Mouse (Mus musculus) liver, postnatal 0 days (tissue): Measurements from ENCODE around the gene Gpt2. TPM values are rescaled to one million over a fixed set of nuclear protein-coding genes. Genes with fewer than 3 reads are reported as not detected.
A peak's percentile ranks its signal among the peaks of the same experiment; 100 is the strongest.

Source experiments
- ATAC-seq: fragments of 200-750 bp; cut with Nextera tagmentation; 2 replicates; pipeline ENCODE4 v1.8.0; 2017; ENCODE audit warnings: mild to moderate bottlenecking, moderate library complexity
- DNase-seq: peaks from one replicate; pipeline ENCODE4 v3.0.0-alpha.2; 2016
- H3K27ac ChIP-seq: fragments of 300-500 bp; sonication (generic); 2 replicates; pipeline ENCODE4 v1.5.1; 2014; ENCODE audit warnings: antibody characterized with exemption, moderate library complexity, mild to moderate bottlenecking, low read depth
- H3K27me3 ChIP-seq: fragments of 300-500 bp; sonication (generic); 2 replicates; pipeline ENCODE4 v1.6.1; 2014; ENCODE audit warnings: low read length, control low read depth, mixed read lengths; ENCODE audit not compliant: insufficient read depth
- H3K36me3 ChIP-seq: fragments of 300-500 bp; sonication (generic); replicated peaks from 2 replicates; pipeline ENCODE4 v1.6.1; 2014; ENCODE audit warnings: mild to moderate bottlenecking, control low read depth, low read length, moderate library complexity, mixed read lengths; ENCODE audit not compliant: insufficient read depth
- H3K4me1 ChIP-seq: fragments of 300-500 bp; sonication (generic); 2 replicates; pipeline ENCODE4 v1.6.1; 2014; ENCODE audit warnings: antibody characterized with exemption, mild to moderate bottlenecking, control low read depth; ENCODE audit not compliant: insufficient read depth
- H3K4me2 ChIP-seq: fragments of 300-500 bp; sonication (generic); 2 replicates; pipeline ENCODE4 v1.6.1; 2014; ENCODE audit warnings: low read depth, mild to moderate bottlenecking, low read length, moderate library complexity, mixed read lengths
- H3K4me3 ChIP-seq: fragments of 300-500 bp; sonication (generic); 2 replicates; pipeline ENCODE4 v1.5.1; 2014; ENCODE audit warnings: low read depth, low read length
- H3K9ac ChIP-seq: fragments of 300-500 bp; sonication (generic); replicated peaks from 2 replicates; pipeline ENCODE4 v1.6.1; 2014; ENCODE audit warnings: mild to moderate bottlenecking, moderate library complexity
- H3K9me3 ChIP-seq: fragments of 300-500 bp; sonication (generic); 2 replicates; pipeline ENCODE4 v1.6.1; 2016; ENCODE audit warnings: mild to moderate bottlenecking, control low read depth, low read length, mixed read lengths
- CTCF ChIP-seq: sonication (generic); IDR thresholded peaks from 2 replicates; pipeline ENCODE4 v1.5.1; 2016; ENCODE audit warnings: antibody characterized with exemption, low read depth
- EP300 ChIP-seq: IDR thresholded peaks from 2 replicates; pipeline ENCODE4 v1.6.1; 2016; ENCODE audit warnings: antibody characterized with exemption, low read depth, mild to moderate bottlenecking
- WGBS: fragments of 180-500 bp; shearing (Covaris S2); extraction: QIAGEN DNeasy Blood & Tissue Kit; methylation state at CpG from one replicate; pipeline ENCODE4 v1.1.7; 2014; ENCODE audit not compliant: insufficient replicate concordance; 5-methylcytosine and 5-hydroxymethylcytosine counted together
- polyA plus RNA-seq: library from polyadenylated mRNA; unstranded; fragments of >200 nt; fragmentation: Nextera tagmentation; extraction: Ambion mirVana; gene quantifications from 2 replicates; pipeline ENCODE4 v1.2.1, GENCODE M21; 2015

Gpt2 gene
- polyA plus RNA-seq, 1 experiment from 2014 or later: 14.4 TPM

DNA sequence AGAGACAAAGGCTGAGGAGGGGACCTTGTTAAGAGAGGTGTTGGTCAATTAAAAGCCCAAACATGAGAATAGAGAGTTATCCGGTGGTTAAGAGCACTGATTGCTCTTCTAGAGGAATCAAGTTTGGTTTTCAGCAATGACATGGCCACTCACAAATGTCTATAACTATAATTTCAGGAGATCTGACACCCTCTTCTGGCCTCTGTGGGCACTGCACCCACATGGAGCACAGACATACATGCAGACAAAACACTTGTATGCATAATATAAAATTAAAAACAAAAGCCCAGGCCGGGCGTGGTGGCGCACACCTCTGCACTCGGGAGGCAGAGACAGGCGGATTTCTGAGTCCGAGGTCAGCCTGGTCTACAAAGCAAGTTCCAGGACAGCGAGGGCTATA is 2.8 kb upstream of the Gpt2 start:
- no peak for DNase-seq
- Histone ChIP-seq H3K4me1 (peaks cover 6% of the 10 kb centered on the region), H3K9me3 (no peaks in the 10 kb centered on the region), H3K9ac (no peak overlapping the region), H3K4me2 (no peak overlapping the region), H3K4me3 (no peak overlapping the region), H3K27me3 (no peaks in the 10 kb centered on the region), H3K27ac (no peak overlapping the region), H3K36me3 (no peaks in the 10 kb centered on the region)
- ATAC-seq: no peak
- WGBS: 91% methylated on average over 8 of the region's 8 CpGs
- TF ChIP-seq CTCF (peak; percentile 14; the same call in 1 of the 2 replicates), EP300 (no peak)

DNA sequence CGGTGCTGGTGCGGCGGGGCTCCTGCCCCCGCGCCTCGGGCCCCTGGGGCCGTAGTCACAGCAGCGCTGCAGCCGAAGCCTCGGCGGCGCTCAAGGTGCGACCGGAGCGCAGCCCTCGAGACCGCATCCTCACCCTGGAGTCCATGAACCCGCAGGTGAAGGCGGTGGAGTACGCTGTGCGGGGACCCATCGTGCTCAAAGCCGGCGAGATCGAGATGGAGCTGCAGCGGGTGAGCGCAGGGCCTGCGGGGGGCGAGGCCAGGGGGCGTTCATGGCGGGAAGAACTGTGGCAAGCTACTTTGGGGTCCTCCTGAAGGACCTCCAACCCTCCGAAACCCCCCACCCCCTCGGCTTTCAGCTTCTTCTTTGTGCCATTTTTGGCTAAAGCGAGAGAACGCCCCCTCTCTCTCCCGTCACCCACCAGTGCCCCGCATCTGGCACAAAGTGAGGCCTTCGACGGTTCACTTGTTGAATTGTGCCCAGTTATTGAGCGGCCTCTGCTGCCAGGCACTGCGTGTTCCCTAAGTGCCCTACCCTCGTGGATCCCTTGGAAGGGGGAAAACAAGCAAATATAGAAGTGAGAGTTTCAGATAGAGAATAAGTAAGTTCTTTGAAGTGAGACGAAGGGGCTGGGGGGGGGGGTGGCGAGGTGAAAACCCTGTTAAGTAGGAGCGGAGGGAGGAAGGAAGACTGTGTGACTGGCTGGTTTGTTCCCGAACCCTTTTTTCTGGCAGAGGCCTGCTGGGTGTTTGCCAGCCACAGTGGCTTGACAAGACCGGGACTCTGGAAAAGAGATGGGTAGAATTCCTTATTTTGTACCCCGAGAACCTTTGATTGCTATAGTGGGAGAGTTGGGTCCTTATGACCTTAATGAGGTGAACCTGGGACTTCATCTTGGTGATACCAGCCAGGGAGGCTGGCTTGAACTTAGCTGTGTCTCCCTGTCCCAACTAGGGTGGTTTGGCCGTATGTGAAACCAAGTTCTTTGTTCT is 860 bp downstream of the Gpt2 start:
- Histone ChIP-seq H3K4me3 (peak overlapping the region; percentile 60), H3K4me1 (peaks cover 14% of the 10 kb centered on the region), H3K27ac (peak overlapping the region; percentile 69), H3K4me2 (peak overlapping the region; percentile 88), H3K36me3 (no peaks in the 10 kb centered on the region), H3K9ac (peak overlapping the region; percentile 80), H3K9me3 (no peaks in the 10 kb centered on the region), H3K27me3 (no peaks in the 10 kb centered on the region)
- TF ChIP-seq EP300: no peak
- TF ChIP-seq CTCF: no peak
- ATAC-seq (no peak), DNase-seq (no peak)
- 10% methylated on average over 48 of the region's 49 CpGs for WGBS

DNA sequence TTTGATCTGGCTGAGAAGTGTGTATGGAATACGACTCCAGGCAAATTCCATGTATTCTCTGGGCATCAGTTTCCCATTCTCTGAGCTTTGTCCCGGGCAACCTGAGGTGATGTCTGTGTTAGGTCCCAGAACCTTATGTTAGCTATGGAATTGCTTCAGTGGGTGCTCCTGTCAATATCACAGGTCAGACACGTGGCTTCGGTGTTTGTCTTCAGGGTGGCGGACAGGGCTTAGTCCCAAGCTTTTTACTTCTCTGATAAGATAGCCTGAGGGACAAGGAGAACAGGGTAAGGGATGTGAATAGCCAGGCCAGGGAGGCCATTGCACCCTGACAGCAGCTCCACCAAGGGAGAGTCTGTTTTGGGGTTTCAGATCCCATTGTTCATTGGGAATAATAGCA is 3.7 kb downstream of the Gpt2 start:
- Histone ChIP-seq H3K9ac (no peak overlapping the region), H3K27me3 (no peaks in the 10 kb centered on the region), H3K4me3 (no peak overlapping the region), H3K9me3 (no peaks in the 10 kb centered on the region), H3K4me1 (peaks cover 18% of the 10 kb centered on the region), H3K27ac (peak overlapping the region; percentile 57), H3K4me2 (no peak overlapping the region), H3K36me3 (no peaks in the 10 kb centered on the region)
- no peak for DNase-seq
- no peak for ATAC-seq
- TF ChIP-seq CTCF (no peak), EP300 (no peak)
- 58% methylated on average over 5 of the region's 5 CpGs for WGBS

DNA sequence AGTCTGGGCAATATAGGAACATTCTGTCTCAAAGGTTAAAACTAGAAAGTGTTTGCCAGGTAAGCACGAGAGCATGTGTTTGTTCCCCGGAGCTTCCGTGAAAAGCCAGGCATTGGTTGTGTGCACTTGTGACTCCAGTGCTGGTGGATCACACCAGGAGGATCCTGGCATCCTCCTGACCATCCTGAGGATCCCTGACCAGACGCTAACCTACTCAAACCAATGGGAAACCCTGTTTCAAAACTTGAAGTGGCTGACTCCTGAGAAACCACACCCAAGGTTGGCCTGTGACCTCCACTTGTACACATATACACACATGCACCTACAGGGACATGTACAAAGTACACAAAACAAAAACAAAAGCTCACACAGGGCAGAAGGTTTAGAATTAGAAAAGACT is 4.4 kb downstream of the Gpt2 start:
- no peak for ATAC-seq
- no peak overlapping the region for H3K9ac ChIP-seq
- H3K9me3 ChIP-seq: no peaks in the 10 kb centered on the region
- H3K4me1 ChIP-seq: peaks cover 18% of the 10 kb centered on the region
- no peak for DNase-seq
- no peak for TF ChIP-seq CTCF
- TF ChIP-seq EP300: no peak
- no peak overlapping the region for H3K4me3 ChIP-seq
- peak overlapping the region; percentile 57; the same call in 1 of the 2 replicates for H3K27ac ChIP-seq
- 59% methylated on average over 4 of the region's 4 CpGs for WGBS
- no peak overlapping the region for H3K4me2 ChIP-seq
- no peaks in the 10 kb centered on the region for H3K27me3 ChIP-seq
- H3K36me3 ChIP-seq: no peaks in the 10 kb centered on the region

DNA sequence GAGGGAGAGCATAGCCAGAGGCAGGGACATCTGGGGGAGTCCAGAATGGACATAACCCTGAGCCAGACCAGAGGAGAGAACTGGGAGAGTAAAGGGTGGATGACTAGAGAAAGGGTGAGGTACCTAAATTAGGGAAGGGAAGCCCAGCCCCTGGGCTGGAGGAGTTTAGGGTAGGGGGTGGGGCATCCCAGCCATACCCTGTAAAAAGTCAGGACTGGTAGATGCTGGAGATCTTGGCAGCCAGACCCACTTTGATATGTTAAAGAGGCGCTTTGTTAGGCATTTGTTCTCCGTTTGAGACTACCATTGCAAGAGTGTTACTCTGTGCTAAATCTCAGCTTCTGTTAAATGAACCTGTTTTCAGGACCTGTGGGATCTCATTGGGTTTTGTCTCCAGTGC is 6.2 kb downstream of the Gpt2 start:
- no peaks in the 10 kb centered on the region for H3K27me3 ChIP-seq
- peaks cover 3% of the 10 kb centered on the region; the same call in 1 of the 2 replicates for H3K36me3 ChIP-seq
- H3K9me3 ChIP-seq: no peaks in the 10 kb centered on the region
- H3K4me3 ChIP-seq: no peak overlapping the region
- DNase-seq (no peak), ATAC-seq (no peak)
- H3K27ac ChIP-seq: no peak overlapping the region
- H3K4me2 ChIP-seq: no peak overlapping the region
- whole genome bisulfite sequencing: 64% methylated on average over 2 of the region's 2 CpGs
- no peak for TF ChIP-seq EP300
- TF ChIP-seq CTCF: no peak
- no peak overlapping the region for H3K9ac ChIP-seq
- H3K4me1 ChIP-seq: peaks cover 12% of the 10 kb centered on the region

DNA sequence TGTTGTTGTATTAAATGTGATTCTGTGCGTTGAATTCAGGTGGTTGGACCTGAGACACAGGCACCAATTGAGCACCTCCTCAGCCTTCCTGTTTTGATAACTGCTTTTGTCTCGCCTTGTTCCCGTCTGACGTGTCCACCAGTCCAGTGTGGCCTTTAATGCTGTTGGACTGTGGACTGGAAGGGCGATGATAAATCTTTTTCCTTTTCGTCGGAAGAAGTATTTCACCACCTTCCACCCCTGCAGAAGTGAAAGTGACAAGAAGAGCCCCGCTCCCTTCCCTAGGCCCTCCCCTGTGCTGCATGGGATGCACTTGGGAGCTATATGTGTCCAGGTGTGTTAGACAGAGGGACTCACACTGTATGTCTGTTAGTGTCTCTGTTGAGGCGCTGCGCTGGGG is 8.1 kb downstream of the Gpt2 start:
- DNase-seq (no peak), ATAC-seq (no peak)
- Histone ChIP-seq H3K4me1 (peaks cover 12% of the 10 kb centered on the region), H3K27ac (no peak overlapping the region), H3K4me3 (no peak overlapping the region), H3K36me3 (peaks cover 4% of the 10 kb centered on the region), H3K9ac (no peak overlapping the region), H3K9me3 (no peaks in the 10 kb centered on the region), H3K27me3 (no peaks in the 10 kb centered on the region), H3K4me2 (no peak overlapping the region)
- whole genome bisulfite sequencing: 74% methylated on average over 10 of the region's 10 CpGs
- TF ChIP-seq CTCF (no peak), EP300 (no peak)
